Mouse (Mus musculus): ENCODE results near the gene Bdp1. TPM values are rescaled to one million over a fixed set of nuclear protein-coding genes. Genes with fewer than 3 reads are reported as not detected.

The Bdp1 gene
- polyA plus RNA-seq, 1 experiment from 2014 or later = 24.1 TPM

DNA sequence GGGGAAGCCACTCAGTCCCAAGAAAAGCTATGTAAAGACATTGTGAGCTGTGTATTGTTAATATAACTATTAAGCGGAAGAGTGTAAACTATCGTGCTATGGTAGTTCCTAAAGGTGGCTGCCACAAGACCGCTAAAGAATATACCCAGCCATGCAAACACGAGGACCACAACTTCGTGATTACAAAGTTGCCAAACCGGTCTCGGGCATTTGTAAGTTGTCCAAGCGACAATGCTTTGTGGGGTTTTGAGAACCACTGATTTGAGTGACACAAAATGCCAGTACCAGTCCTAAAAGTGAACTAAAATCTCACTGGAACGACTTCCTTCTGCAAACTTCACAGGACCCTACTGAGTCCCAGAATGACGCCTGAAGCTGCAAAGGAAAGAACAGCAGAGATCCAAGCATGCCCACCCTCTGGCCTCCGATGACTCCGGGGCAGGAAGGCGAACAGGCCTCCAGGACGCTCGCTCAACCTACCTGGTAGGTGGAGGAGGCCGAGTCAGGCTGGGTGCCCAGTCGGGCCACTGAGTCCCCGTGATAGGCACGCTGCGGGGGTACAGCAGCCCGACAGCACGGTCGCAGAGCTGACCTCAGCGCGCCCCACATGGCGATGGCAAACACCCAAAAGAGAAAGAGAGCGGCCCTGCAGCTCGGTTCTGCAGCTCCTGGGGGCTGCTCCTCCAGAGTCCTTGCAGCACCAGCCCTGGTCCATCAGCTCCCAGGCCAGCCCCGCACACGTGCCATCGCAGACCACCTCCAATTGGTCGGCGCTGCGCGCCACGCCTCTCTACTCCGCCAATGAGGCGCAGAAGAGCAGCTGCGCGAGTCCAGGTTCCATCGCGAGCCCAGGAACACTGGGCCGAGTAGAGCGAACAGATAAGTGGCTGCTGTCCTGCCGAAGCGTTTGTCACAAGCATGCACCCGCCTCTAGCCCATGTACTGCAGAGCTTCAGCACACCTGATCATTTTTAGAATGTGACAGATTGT, 88.7 kb downstream of the Bdp1 start, which contains the start of gene Mccc2:
Gene Mccc2 (minus strand): TSS at position 734 of the 990 bp plus-strand sequence.
- WGBS = 6% methylated on average over 43 of the region's 47 CpGs
- no peaks in the 10 kb centered on the region for H3K36me3 ChIP-seq (ENCODE audit: control insufficient read depth, insufficient read depth, low read length)
- peak within 1 kb of the TSS; percentile 85 for H3K4me3 ChIP-seq (ENCODE audit: low read length)
- H3K27ac ChIP-seq (ENCODE audit: low read depth, low read length) = peak within 1 kb of the TSS; percentile 64; the same call in 1 of the 2 replicates
- peaks cover 13% of the 10 kb centered on the region for H3K4me1 ChIP-seq (ENCODE audit: control insufficient read depth, insufficient read depth, low read depth, low read length)
- peak within 1 kb of the TSS; percentile 88 for H3K9ac ChIP-seq (ENCODE audit: low read depth, low read length)
- peak within 1 kb of the TSS; percentile 93 for H3K4me2 ChIP-seq (ENCODE audit: low read length)
- peak; percentile 100 for ATAC-seq
- no peaks in the 10 kb centered on the region for H3K27me3 ChIP-seq (replicated peaks; ENCODE audit: control insufficient read depth, insufficient read depth, low read length)
- H3K9me3 ChIP-seq (ENCODE audit: control insufficient read depth, low read length) = no peaks in the 10 kb centered on the region

DNA sequence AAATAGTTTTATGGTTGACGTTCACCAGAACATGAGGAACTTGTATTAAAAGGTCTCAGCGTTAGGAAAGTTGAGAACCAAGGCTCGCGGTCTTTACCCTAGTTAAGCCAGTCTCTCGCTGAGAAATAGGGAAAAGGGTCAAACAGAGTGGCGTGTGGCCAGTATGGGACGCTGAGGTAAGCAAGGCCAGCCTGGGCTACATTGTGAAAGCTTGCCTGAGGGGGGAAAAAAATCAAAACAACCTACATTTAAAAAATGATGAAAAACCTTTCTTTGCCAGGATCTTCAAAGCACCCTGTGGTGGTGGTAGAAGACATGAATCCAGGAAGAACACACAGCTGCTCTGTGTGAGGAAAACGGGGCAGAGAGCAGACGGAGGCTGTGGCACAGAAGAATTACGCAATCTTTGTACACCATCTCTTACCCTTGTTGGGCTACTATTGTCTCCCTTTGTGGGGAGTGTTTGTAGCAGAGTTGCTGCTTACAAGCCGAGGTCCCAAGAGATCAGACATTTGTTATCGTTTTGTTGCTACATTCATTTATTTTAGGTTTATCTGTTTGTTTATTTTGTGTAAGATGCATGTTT, 97.9 kb downstream of the Bdp1 start:
- H3K9ac ChIP-seq (ENCODE audit: low read depth, low read length) = no peak overlapping the region
- H3K27ac ChIP-seq (ENCODE audit: low read depth, low read length) = no peak overlapping the region
- no peak overlapping the region for H3K4me3 ChIP-seq (ENCODE audit: low read length)
- no peak for ATAC-seq
- WGBS = 90% methylated on average over 12 of the region's 12 CpGs
- H3K36me3 ChIP-seq (ENCODE audit: control insufficient read depth, insufficient read depth, low read length) = no peaks in the 10 kb centered on the region
- no peaks in the 10 kb centered on the region for H3K27me3 ChIP-seq (replicated peaks; ENCODE audit: control insufficient read depth, insufficient read depth, low read length)
- no peak overlapping the region for H3K4me2 ChIP-seq (ENCODE audit: low read length)
- no peaks in the 10 kb centered on the region for H3K9me3 ChIP-seq (ENCODE audit: control insufficient read depth, low read length)
- H3K4me1 ChIP-seq (ENCODE audit: control insufficient read depth, insufficient read depth, low read depth, low read length) = no peaks in the 10 kb centered on the region

DNA sequence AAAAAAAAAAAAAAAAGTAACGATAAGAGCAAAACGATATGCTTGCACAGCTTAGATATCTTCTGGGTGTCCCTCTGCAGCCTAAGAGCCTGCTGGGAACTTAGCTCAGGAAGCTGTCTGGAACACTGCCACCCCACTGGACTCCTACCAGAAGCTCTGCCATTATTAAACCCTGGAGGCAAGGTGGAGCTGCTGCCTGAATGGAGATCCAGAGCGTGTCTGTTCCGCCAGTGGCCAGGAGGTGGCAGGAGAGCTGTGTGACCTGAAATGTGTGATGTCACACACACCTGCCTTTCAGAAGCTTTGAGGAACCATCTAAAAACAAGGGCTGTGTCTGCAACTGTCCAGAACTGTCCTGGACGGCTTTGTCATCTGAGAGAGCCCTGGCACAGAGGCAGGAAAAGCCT, 102.1 kb downstream of the Bdp1 start:
- H3K9ac ChIP-seq (ENCODE audit: low read depth, low read length) = no peak overlapping the region
- no peaks in the 10 kb centered on the region for H3K27me3 ChIP-seq (replicated peaks; ENCODE audit: control insufficient read depth, insufficient read depth, low read length)
- no peaks in the 10 kb centered on the region for H3K36me3 ChIP-seq (ENCODE audit: control insufficient read depth, insufficient read depth, low read length)
- WGBS = 33% methylated on average over 5 of the region's 5 CpGs
- H3K9me3 ChIP-seq (ENCODE audit: control insufficient read depth, low read length) = no peaks in the 10 kb centered on the region
- H3K4me2 ChIP-seq (ENCODE audit: low read length) = no peak overlapping the region
- peak; percentile 83 for ATAC-seq
- H3K4me1 ChIP-seq (ENCODE audit: control insufficient read depth, insufficient read depth, low read depth, low read length) = no peaks in the 10 kb centered on the region
- H3K4me3 ChIP-seq (ENCODE audit: low read length) = no peak overlapping the region
- no peak overlapping the region for H3K27ac ChIP-seq (ENCODE audit: low read depth, low read length)

DNA sequence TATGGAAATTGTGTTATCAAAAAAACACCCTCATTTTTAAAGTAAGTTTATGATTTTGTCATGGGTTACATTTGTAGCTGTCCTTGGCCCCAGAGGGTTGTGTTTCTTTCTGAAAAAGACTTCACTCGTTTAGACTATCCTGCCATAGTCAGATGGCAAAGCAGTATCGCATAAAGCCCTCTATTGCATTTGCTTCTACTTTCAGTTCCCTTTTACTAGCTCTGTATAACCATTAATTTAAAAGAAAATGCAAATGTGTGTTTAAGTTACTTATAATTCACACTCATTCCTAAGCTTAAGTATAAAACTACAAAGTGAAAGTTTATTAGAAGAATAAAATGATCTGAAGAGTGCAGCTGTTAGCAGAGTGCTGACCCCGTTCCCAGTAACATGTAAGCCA, 104.8 kb downstream of the Bdp1 start:
- no peak overlapping the region for H3K27ac ChIP-seq (ENCODE audit: low read depth, low read length)
- WGBS = 95% methylated on average over 3 of the region's 3 CpGs
- no peaks in the 10 kb centered on the region for H3K27me3 ChIP-seq (replicated peaks; ENCODE audit: control insufficient read depth, insufficient read depth, low read length)
- H3K4me2 ChIP-seq (ENCODE audit: low read length) = no peak overlapping the region
- no peak overlapping the region for H3K9ac ChIP-seq (ENCODE audit: low read depth, low read length)
- no peaks in the 10 kb centered on the region for H3K4me1 ChIP-seq (ENCODE audit: control insufficient read depth, insufficient read depth, low read depth, low read length)
- no peak for ATAC-seq
- no peaks in the 10 kb centered on the region for H3K9me3 ChIP-seq (ENCODE audit: control insufficient read depth, low read length)
- no peak overlapping the region for H3K4me3 ChIP-seq (ENCODE audit: low read length)
- no peaks in the 10 kb centered on the region for H3K36me3 ChIP-seq (ENCODE audit: control insufficient read depth, insufficient read depth, low read length)

DNA sequence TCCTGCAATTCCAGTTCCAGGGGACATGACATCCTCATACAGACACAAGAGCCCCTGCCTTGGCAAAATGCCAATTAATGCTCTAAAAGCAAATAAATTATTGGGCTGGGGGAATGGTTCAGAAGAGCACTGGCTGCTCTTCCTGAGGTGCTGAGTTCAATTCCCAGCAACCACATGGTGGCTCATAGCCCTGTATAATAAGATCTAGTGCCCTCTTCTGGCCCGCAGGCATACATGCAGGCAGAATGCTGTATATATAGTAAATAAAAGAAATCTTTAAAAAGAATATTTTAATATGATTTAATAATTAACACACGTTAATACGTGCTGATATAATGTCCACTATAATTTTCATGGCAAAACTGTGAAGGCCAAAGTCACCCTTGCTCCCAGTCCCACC, 105.8 kb downstream of the Bdp1 start:
- no peaks in the 10 kb centered on the region for H3K36me3 ChIP-seq (ENCODE audit: control insufficient read depth, insufficient read depth, low read length)
- ATAC-seq = no peak

DNA sequence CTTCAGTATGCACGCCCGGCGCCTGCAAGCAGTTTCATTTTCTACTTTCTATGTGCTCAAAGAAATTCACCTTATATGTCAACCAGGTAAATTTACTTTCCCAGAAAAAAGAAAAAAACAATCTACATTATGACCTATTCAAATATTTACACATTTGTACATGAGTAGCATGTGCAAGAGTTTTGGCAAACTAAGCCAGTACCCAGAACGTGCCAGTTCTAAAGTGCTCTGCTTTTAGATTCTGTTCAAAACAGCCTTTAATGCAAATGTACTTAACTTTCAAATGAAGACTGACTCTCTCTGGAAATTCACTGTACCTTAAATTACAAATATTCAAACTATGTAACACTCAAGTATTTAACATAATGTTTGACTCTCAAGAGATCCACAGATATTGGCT, 114.3 kb downstream of the Bdp1 start:
- 92% methylated on average over 4 of the region's 4 CpGs for WGBS
- no peaks in the 10 kb centered on the region for H3K9me3 ChIP-seq (ENCODE audit: control insufficient read depth, low read length)

More for the DNA sequence above, 105.8 kb downstream of the Bdp1 start:
- no peaks in the 10 kb centered on the region for H3K4me1 ChIP-seq (ENCODE audit: control insufficient read depth, insufficient read depth, low read depth, low read length)
- H3K27me3 ChIP-seq (replicated peaks; ENCODE audit: control insufficient read depth, insufficient read depth, low read length) = no peaks in the 10 kb centered on the region
- H3K4me2 ChIP-seq (ENCODE audit: low read length) = no peak overlapping the region
- H3K9ac ChIP-seq (ENCODE audit: low read depth, low read length) = no peak overlapping the region
- no peaks in the 10 kb centered on the region for H3K9me3 ChIP-seq (ENCODE audit: control insufficient read depth, low read length)
- no peak overlapping the region for H3K27ac ChIP-seq (ENCODE audit: low read depth, low read length)
- H3K4me3 ChIP-seq (ENCODE audit: low read length) = no peak overlapping the region
- WGBS = 86% methylated on average over 3 of the region's 3 CpGs

DNA sequence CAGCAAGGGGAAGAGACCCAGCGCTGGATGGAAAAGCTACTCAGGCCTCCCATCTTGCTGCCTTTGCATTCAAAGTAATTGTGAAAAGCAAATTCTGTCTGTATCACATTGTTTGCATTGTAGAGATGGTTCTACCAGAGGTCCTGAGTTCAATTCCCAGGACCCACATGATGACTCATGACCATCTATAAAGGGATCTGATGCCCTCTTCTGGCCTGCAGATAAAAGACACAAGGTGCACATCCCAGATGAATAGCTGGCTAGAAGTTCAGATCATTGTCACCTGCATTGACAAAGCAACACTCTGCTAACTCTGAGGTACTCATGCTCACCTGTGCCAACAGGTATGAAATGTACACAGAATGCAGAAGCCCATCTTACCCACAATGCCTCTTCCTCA, 120.5 kb downstream of the Bdp1 start:
- H3K4me2 ChIP-seq (ENCODE audit: low read length) = no peak overlapping the region
- no peak overlapping the region for H3K4me3 ChIP-seq (ENCODE audit: low read length)
- 0 out of 2 replicates have a peak, but pooled peaks cover 4% of the 10 kb centered on the region for H3K36me3 ChIP-seq (ENCODE audit: control insufficient read depth, insufficient read depth, low read length)
- 86% methylated on average over 1 of the region's 1 CpGs for WGBS
- no peak for ATAC-seq
- no peaks in the 10 kb centered on the region for H3K27me3 ChIP-seq (replicated peaks; ENCODE audit: control insufficient read depth, insufficient read depth, low read length)
- no peak overlapping the region for H3K27ac ChIP-seq (ENCODE audit: low read depth, low read length)
- no peaks in the 10 kb centered on the region for H3K4me1 ChIP-seq (ENCODE audit: control insufficient read depth, insufficient read depth, low read depth, low read length)
- H3K9me3 ChIP-seq (ENCODE audit: control insufficient read depth, low read length) = no peaks in the 10 kb centered on the region
- H3K9ac ChIP-seq (ENCODE audit: low read depth, low read length) = no peak overlapping the region

More for the DNA sequence above, 114.3 kb downstream of the Bdp1 start:
- Histone ChIP-seq H3K36me3 (ENCODE audit: control insufficient read depth, insufficient read depth, low read length) (peaks cover 5% of the 10 kb centered on the region; the same call in 1 of the 2 replicates), H3K9ac (ENCODE audit: low read depth, low read length) (no peak overlapping the region), H3K4me2 (ENCODE audit: low read length) (no peak overlapping the region), H3K4me1 (ENCODE audit: control insufficient read depth, insufficient read depth, low read depth, low read length) (no peaks in the 10 kb centered on the region), H3K27me3 (replicated peaks; ENCODE audit: control insufficient read depth, insufficient read depth, low read length) (no peaks in the 10 kb centered on the region), H3K4me3 (ENCODE audit: low read length) (no peak overlapping the region), H3K27ac (ENCODE audit: low read depth, low read length) (no peak overlapping the region)
- no peak for ATAC-seq

DNA sequence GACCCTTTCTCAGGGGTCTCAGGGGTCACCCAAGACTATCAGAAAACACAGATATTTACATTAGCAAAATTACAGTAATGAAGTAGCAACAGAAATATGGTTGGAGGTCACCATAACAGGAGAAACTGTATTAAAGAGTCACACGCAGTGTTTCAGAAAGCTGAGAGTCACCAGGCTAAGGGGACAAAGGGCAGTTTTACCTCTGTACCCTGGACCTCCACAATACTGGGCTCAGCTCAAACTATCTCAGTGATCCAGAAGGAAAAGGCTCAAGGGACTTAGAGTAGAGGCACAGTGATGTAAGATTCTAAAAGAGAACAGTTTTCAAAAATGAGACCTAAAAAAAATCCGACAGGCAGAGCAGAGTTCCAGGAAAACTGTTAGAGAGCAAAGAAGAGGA, 124.5 kb downstream of the Bdp1 start:
- H3K36me3 ChIP-seq (ENCODE audit: control insufficient read depth, insufficient read depth, low read length) = peaks cover 15% of the 10 kb centered on the region
- H3K4me2 ChIP-seq (ENCODE audit: low read length) = no peak overlapping the region
- 53% methylated on average over 2 of the region's 2 CpGs for WGBS
- no peak overlapping the region for H3K27ac ChIP-seq (ENCODE audit: low read depth, low read length)
- ATAC-seq = no peak
- H3K4me3 ChIP-seq (ENCODE audit: low read length) = no peak overlapping the region
- H3K9ac ChIP-seq (ENCODE audit: low read depth, low read length) = no peak overlapping the region
- no peaks in the 10 kb centered on the region for H3K9me3 ChIP-seq (ENCODE audit: control insufficient read depth, low read length)
- no peaks in the 10 kb centered on the region for H3K4me1 ChIP-seq (ENCODE audit: control insufficient read depth, insufficient read depth, low read depth, low read length)
- H3K27me3 ChIP-seq (replicated peaks; ENCODE audit: control insufficient read depth, insufficient read depth, low read length) = no peaks in the 10 kb centered on the region

DNA sequence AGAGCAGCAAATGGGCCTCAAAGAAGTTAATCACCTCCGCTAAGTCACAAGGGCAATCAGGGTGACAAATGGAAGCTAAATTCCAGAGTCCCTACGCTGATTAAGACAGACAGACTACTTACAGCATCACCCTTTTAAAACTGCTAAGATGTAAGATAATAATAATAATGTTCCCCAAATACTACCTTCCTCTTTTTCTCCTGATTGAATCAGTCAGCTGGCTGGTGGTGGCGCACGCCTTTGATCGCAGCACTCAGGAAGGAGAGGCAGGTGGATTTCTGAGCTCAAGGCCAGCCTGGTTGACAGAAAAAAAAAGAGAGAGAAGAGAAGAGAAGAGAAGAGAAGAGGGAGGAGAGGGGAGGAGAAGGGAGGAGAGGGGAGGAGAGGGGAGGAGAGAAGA, 133.8 kb downstream of the Bdp1 start:
- no peak overlapping the region for H3K27ac ChIP-seq (ENCODE audit: low read depth, low read length)
- H3K4me1 ChIP-seq (ENCODE audit: control insufficient read depth, insufficient read depth, low read depth, low read length) = no peaks in the 10 kb centered on the region
- H3K36me3 ChIP-seq (ENCODE audit: control insufficient read depth, insufficient read depth, low read length) = no peaks in the 10 kb centered on the region
- H3K4me3 ChIP-seq (ENCODE audit: low read length) = no peak overlapping the region
- no peak overlapping the region for H3K4me2 ChIP-seq (ENCODE audit: low read length)
- ATAC-seq = no peak
- H3K9me3 ChIP-seq (ENCODE audit: control insufficient read depth, low read length) = no peaks in the 10 kb centered on the region
- H3K9ac ChIP-seq (ENCODE audit: low read depth, low read length) = no peak overlapping the region
- no peaks in the 10 kb centered on the region for H3K27me3 ChIP-seq (replicated peaks; ENCODE audit: control insufficient read depth, insufficient read depth, low read length)
- WGBS = 82% methylated on average over 5 of the region's 5 CpGs
